Mouse (Mus musculus) bone marrow, adult 2 months (tissue): ENCODE measurements around the gene Tnfaip2.

Experiments used
- CTCF ChIP-seq: fragments of 200-500 bp; IDR thresholded peaks from 2 replicates; pipeline ENCODE4 v1.5.1; 2011; ENCODE audit warnings: low read length, control low read depth; ENCODE audit not compliant: control insufficient read depth, insufficient read depth
- POLR2A ChIP-seq: fragments of 200-500 bp; IDR thresholded peaks from 2 replicates; pipeline ENCODE4 v1.6.1; 2011; ENCODE audit warnings: low read depth, mild to moderate bottlenecking, control low read depth, low read length, borderline replicate concordance; ENCODE audit not compliant: control insufficient read depth

GRCm38 (mm10) chr12:111412581-111413284 is 29.5 kb upstream of the Tnfaip2 start:
- TF ChIP-seq CTCF (no peak), POLR2A (no peak)
